Mouse (Mus musculus) fat pad, adult 2 months (tissue): Measurements from ENCODE around the gene Gm44973.
A peak's percentile ranks its signal among the peaks of the same experiment; 100 is the strongest.
"Not testable (repeated sequence)": the region's sequence is repeated elsewhere in the genome, so short reads cannot be mapped to it uniquely, and the experiment has no call there.

Experiments
- DNase-seq: peaks from one replicate; pipeline ENCODE4 v3.0.0-alpha.2; 2011; ENCODE audit warnings: low read depth, low spot score; ENCODE audit errors: extremely low read depth

Gm44973 gene

GRCm38 (mm10) chr7:5051193-5052192 lies 36.2 kb downstream of the Gm44973 start, which contains the start of gene Zfp580:
TSS of gene Zfp580 (plus strand) at chr7:5051538.
- no peak for DNase-seq

GRCm38 (mm10) chr7:5052438-5052837 lies 37.1 kb downstream of the Gm44973 start:
- DNase-seq, result no peak

GRCm38 (mm10) chr7:5052931-5053343 lies 37.6 kb downstream of the Gm44973 start:
- DNase-seq, result no peak

GRCm38 (mm10) chr7:5053456-5054179 lies 38.3 kb downstream of the Gm44973 start:
- no peak for DNase-seq

GRCm38 (mm10) chr7:5056651-5057263 lies 41.5 kb downstream of the Gm44973 start:
- DNase-seq, result no peak

DNA sequence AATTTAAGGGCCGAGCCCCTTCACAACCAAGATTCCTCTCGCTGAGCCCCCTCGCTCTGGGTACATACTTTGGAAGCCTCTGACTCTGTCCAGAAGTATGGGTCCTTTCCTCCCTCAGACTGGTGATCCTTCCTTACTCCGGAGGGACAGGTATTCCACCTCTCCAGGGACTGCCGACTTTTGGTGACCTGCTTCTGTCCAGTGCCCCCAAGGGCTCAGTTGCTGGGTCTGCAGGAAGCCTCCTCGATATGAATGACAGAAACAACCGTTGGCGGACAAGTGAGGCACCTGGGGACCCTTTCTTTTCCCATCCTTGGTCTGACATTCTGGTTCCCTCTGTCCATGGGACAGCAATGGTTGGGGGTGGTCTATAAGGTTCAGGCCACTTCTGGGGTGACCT lies 42.1 kb downstream of the Gm44973 start:
- DNase-seq, result no peak

DNA sequence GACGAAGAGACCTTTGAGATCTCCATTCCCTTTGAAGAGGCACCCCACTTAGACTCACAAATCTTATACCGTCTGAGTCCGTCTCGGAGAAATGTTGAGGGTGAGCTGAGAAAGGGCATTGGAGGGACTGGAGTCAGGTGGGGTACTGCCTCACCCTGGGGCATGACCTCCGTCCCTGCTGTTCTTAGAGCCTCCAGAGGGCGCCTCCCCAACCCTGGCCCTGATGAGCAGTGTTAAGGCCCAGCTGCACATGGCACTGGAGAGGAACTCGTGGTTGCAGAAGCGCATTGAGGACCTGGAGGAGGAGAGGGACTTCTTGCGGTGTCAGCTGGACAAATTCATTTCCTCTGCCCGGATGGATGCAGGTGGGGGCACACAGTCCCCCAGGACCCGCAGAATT lies 42.5 kb downstream of the Gm44973 start:
- no peak for DNase-seq

DNA sequence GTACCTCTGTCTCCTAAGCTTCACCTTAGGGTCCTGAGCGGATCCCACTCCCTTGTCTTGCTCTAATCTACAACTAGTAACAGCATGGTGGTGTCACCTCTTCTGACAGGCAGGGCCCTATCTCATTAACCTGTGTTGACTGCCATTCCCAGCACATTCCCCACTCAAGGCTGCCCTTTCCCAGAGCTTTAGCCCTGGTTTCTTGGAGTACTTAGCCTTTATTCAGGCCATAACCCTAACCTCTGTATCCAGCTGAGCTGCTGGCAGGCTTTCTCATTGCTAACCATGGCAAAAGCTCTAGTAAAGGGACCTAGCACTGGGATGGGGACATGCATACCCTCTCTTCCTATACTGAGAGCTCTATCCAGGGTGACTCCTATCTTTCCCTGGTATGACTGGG lies 43.3 kb downstream of the Gm44973 start:
- no peak for DNase-seq

- DNase-seq, result no peak
Observed at GRCm38 (mm10) chr7:5059421-5059820, 44.1 kb downstream of the Gm44973 start.

DNA sequence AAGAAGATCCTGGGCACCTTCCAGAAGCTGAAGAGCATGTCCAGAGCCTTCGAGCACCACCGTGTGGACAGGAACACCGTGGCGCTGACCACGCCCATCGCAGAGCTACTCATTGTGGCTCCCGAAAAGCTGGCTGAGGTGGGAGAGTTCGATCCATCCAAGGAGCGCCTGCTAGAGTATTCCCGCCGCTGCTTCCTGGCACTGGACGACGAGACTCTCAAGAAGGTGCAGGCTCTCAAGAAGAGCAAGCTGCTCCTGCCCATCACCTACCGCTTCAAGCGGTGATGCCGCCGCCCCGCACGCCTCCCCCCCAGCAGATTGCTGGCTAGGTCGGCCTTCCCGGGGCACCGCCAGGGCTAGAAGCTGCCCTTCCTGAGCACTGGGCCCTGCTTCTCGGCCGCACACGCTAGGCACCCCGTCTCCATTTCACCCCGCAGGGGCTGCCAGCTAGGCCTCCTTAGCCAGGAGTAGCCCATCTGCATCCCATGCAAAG lies 45.0 kb downstream of the Gm44973 start:
- DNase-seq, result no peak

- peak; percentile 68 for DNase-seq
Observed at GRCm38 (mm10) chr7:5060944-5061773, 45.9 kb downstream of the Gm44973 start.

DNA sequence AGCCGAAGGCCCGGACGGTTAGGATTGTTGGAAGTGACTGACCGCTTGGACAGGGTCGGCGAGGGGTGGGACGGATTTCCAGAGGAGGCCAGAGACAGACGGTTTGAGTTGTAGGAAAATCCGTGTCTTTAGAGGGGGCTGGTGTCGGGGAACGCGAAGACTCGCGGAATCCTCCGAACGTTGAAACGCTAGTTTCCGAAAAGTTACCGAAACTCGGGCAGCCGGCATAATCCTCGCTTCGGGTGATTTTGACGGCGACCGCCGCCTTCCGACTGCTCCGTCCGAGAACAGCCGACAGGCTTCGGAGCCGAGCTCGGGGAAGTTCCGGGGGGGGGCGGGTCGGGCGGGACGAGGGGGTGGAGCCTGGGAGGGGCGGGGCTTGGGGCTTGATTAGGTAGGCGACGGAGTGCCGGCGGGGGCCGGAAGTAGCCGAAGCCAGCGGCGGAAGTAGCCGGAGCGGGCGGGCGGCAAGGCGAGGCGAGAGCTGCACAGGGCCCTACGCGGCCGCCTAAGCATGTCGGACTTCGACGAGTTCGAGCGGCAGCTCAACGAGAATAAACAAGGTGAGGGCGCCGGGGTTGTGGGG lies 46.6 kb downstream of the Gm44973 start, which contains the start of gene U2af2:
Gene U2af2 (plus strand): TSS at position 370 of the 586 bp plus-strand sequence.
- DNase-seq, result peak; percentile 36

DNA sequence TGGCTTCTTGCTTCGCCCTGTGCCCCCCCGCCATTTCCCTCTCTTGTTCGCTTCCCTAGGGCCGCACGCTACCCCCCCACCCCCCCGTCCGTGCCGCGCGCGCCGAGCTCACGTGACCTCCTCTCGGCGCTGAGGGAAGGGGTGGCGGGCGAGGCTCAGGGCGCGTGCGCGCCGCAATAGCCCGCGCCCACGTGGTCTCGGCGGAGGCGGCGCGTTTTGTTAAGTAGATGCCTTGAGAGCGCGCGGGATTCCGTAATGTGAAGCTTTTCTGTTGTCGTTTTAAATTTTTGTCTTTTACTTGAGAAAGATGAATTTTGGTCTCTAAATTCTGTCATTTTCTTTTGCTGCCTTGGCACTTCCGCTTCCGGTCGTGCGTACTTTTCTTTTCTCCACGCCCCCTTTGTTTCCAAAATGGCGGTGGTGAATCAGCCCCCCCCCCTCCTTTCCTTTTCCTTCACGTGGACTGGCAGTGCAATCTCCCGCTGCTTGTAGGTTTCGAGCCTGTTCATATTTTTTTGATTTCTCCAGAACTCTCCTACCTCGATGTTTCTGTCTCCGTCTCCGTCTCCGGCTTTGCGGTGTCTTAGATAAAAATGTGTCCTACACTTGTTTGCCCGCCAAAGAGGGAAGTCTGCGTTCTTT lies 47.2 kb downstream of the Gm44973 start:
- no peak for DNase-seq

DNA sequence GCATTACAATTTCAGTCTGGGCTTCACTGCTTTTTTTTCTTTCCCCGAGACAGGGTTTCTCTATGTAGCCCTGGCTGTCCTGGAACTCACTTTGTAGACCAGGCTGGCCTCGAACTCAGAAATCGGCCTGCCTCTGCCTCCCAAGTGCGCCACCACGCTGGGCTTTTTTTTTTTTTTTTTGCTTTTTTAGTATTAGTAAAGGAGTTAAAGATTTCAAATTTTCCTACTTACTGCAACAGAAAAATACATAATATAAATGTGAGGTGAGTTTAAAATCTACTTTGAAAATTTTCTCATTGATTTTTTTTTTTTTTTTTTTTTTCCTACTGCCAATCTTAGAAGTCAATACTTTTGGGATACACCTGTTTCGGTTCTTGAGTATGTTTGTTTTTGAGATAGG lies 49.6 kb downstream of the Gm44973 start:
- no peak for DNase-seq

- DNase-seq, result no peak
Observed at GRCm38 (mm10) chr7:5073586-5073985, 58.3 kb downstream of the Gm44973 start.

DNA sequence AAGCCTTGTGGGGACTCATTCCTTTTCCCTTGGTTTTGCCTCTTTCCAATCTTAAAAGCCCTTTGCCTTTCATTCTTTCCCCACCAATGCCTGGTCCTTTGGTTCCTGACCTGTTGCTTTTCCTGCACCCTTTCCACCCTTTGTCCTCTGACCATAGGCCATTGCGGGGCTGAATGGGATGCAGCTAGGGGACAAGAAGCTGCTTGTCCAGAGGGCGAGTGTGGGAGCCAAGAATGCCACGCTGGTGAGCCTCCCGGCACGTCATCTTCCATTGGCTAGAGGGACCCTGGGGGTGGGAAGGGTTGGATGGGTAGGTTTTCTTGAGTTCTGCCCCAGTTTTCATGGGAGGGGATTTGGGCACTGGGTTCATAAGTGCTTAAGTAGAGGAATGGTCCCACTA lies 59.7 kb downstream of the Gm44973 start:
- DNase-seq, result no peak

DNA sequence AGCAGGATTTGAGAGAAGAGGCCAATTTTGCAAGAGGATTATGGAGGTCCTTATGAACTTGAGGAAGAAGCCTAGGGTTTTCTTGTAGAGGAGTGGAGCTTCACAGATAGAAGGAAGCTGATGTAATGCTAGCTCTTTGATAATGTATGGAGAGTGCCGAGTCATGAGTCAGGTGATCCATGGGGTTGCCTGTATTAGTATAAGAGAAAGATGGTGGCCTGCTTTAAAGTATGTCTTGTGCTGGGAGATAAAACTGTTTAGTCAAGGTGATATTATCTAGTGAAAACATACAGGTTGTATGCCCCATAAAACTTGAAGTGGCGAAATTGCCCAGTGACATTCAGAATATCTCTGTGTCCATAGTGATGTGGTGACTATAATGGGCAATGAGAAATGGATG lies 61.6 kb downstream of the Gm44973 start:
- no peak for DNase-seq

- DNase-seq, result not testable (repeated sequence)
Observed at GRCm38 (mm10) chr7:5079365-5080009, 64.2 kb downstream of the Gm44973 start.
